Mouse (Mus musculus): Measurements from ENCODE around the gene Srm. TPM values are rescaled to one million over a fixed set of nuclear protein-coding genes. Genes with fewer than 3 reads are reported as not detected.

Gene Srm
- polyA plus RNA-seq, 1 experiment from 2014 or later = 207 TPM

- Histone ChIP-seq H3K9ac (no peak overlapping the region), H3K9me3 (no peaks in the 10 kb centered on the region), H3K4me2 (replicated peaks) (no peak overlapping the region), H3K27ac (no peak overlapping the region), H3K4me1 (replicated peaks) (0 out of 2 replicates have a peak, but pooled peaks cover under 1% of the 10 kb centered on the region), H3K36me3 (peaks cover 4% of the 10 kb centered on the region), H3K4me3 (replicated peaks) (no peak overlapping the region), H3K27me3 (replicated peaks) (no peaks in the 10 kb centered on the region)
- 66% methylated on average over 10 of the region's 10 CpGs for WGBS
- ATAC-seq = no peak
Observed at GRCm38 (mm10) chr4:148603376-148604139, 12.3 kb downstream of the Srm start.

GRCm38 (mm10) chr4:148604141-148604540 lies 12.8 kb downstream of the Srm start:
- Histone ChIP-seq H3K4me3 (replicated peaks) (no peak overlapping the region), H3K9ac (no peak overlapping the region), H3K36me3 (no peaks in the 10 kb centered on the region), H3K4me1 (replicated peaks) (0 out of 2 replicates have a peak, but pooled peaks cover 4% of the 10 kb centered on the region), H3K27ac (no peak overlapping the region), H3K27me3 (replicated peaks) (no peaks in the 10 kb centered on the region), H3K4me2 (replicated peaks) (no peak overlapping the region), H3K9me3 (no peaks in the 10 kb centered on the region)
- 78% methylated on average over 7 of the region's 7 CpGs for WGBS
- ATAC-seq = no peak

GRCm38 (mm10) chr4:148604541-148605165 lies 13.3 kb downstream of the Srm start:
- WGBS = 92% methylated on average over 3 of the region's 3 CpGs
- H3K27me3 ChIP-seq (replicated peaks) = no peaks in the 10 kb centered on the region
- H3K9ac ChIP-seq = no peak overlapping the region
- H3K36me3 ChIP-seq = no peaks in the 10 kb centered on the region
- H3K27ac ChIP-seq = no peak overlapping the region
- no peak overlapping the region for H3K4me3 ChIP-seq (replicated peaks)
- H3K9me3 ChIP-seq = no peaks in the 10 kb centered on the region
- peak; percentile 51 for ATAC-seq
- H3K4me1 ChIP-seq (replicated peaks) = 0 out of 2 replicates have a peak, but pooled peaks cover 4% of the 10 kb centered on the region
- H3K4me2 ChIP-seq (replicated peaks) = no peak overlapping the region

GRCm38 (mm10) chr4:148607758-148608157 lies 16.5 kb downstream of the Srm start:
- ATAC-seq = peak; percentile 54
- H3K9me3 ChIP-seq = no peaks in the 10 kb centered on the region

GRCm38 (mm10) chr4:148609805-148610204 lies 18.5 kb downstream of the Srm start:
- no peak overlapping the region for H3K4me3 ChIP-seq (replicated peaks)
- no peaks in the 10 kb centered on the region for H3K27me3 ChIP-seq (replicated peaks)
- 0 out of 2 replicates have a peak, but pooled peaks cover 4% of the 10 kb centered on the region for H3K4me1 ChIP-seq (replicated peaks)
- H3K27ac ChIP-seq = no peak overlapping the region
- no peak overlapping the region for H3K4me2 ChIP-seq (replicated peaks)
- no peaks in the 10 kb centered on the region for H3K9me3 ChIP-seq
- peaks cover 4% of the 10 kb centered on the region; the same call in 1 of the 2 replicates for H3K36me3 ChIP-seq
- WGBS = 78% methylated on average over 5 of the region's 5 CpGs
- ATAC-seq = no peak
- no peak overlapping the region for H3K9ac ChIP-seq

More at GRCm38 (mm10) chr4:148607758-148608157, 16.5 kb downstream of the Srm start:
- Histone ChIP-seq H3K27me3 (replicated peaks) (no peaks in the 10 kb centered on the region), H3K4me1 (replicated peaks) (0 out of 2 replicates have a peak, but pooled peaks cover 4% of the 10 kb centered on the region), H3K27ac (no peak overlapping the region), H3K9ac (no peak overlapping the region), H3K4me2 (replicated peaks) (no peak overlapping the region), H3K36me3 (no peaks in the 10 kb centered on the region), H3K4me3 (replicated peaks) (no peak overlapping the region)
- 29% methylated on average over 5 of the region's 5 CpGs for WGBS

GRCm38 (mm10) chr4:148610631-148611364 lies 19.5 kb downstream of the Srm start:
- peaks cover 8% of the 10 kb centered on the region; the same call in 1 of the 2 replicates for H3K36me3 ChIP-seq
- H3K9ac ChIP-seq = no peak overlapping the region
- H3K4me1 ChIP-seq (replicated peaks) = 0 out of 2 replicates have a peak, but pooled peaks cover 4% of the 10 kb centered on the region
- H3K4me2 ChIP-seq (replicated peaks) = no peak overlapping the region
- no peak overlapping the region for H3K4me3 ChIP-seq (replicated peaks)
- no peaks in the 10 kb centered on the region for H3K9me3 ChIP-seq
- WGBS = 75% methylated on average over 5 of the region's 5 CpGs
- no peak overlapping the region for H3K27ac ChIP-seq
- H3K27me3 ChIP-seq (replicated peaks) = no peaks in the 10 kb centered on the region
- no peak for ATAC-seq

- H3K4me3 ChIP-seq (replicated peaks) = no peak overlapping the region
- peaks cover 11% of the 10 kb centered on the region; the same call in 1 of the 2 replicates for H3K36me3 ChIP-seq
- ATAC-seq = no peak
- H3K4me1 ChIP-seq (replicated peaks) = 0 out of 2 replicates have a peak, but pooled peaks cover 4% of the 10 kb centered on the region
- no peak overlapping the region for H3K9ac ChIP-seq
- 51% methylated on average over 4 of the region's 4 CpGs for WGBS
- H3K9me3 ChIP-seq = no peaks in the 10 kb centered on the region
- no peak overlapping the region for H3K4me2 ChIP-seq (replicated peaks)
- no peaks in the 10 kb centered on the region for H3K27me3 ChIP-seq (replicated peaks)
- no peak overlapping the region for H3K27ac ChIP-seq
Observed at GRCm38 (mm10) chr4:148612557-148612956, 21.3 kb downstream of the Srm start.

- no peak overlapping the region for H3K9ac ChIP-seq
- H3K36me3 ChIP-seq = peaks cover 17% of the 10 kb centered on the region; the same call in 1 of the 2 replicates
- 80% methylated on average over 9 of the region's 9 CpGs for WGBS
- no peak overlapping the region for H3K4me3 ChIP-seq (replicated peaks)
- no peaks in the 10 kb centered on the region for H3K9me3 ChIP-seq
- H3K4me1 ChIP-seq (replicated peaks) = 0 out of 2 replicates have a peak, but pooled peaks cover 2% of the 10 kb centered on the region
- no peak for ATAC-seq
- no peak overlapping the region for H3K27ac ChIP-seq
- no peaks in the 10 kb centered on the region for H3K27me3 ChIP-seq (replicated peaks)
- no peak overlapping the region for H3K4me2 ChIP-seq (replicated peaks)
Observed at GRCm38 (mm10) chr4:148613738-148614137, 22.4 kb downstream of the Srm start.

- Histone ChIP-seq H3K4me3 (replicated peaks) (no peak overlapping the region), H3K27me3 (replicated peaks) (no peaks in the 10 kb centered on the region), H3K9ac (no peak overlapping the region), H3K27ac (no peak overlapping the region), H3K4me1 (replicated peaks) (peaks cover 6% of the 10 kb centered on the region), H3K9me3 (no peaks in the 10 kb centered on the region), H3K4me2 (replicated peaks) (no peak overlapping the region), H3K36me3 (peaks cover 48% of the 10 kb centered on the region)
- ATAC-seq = no peak
- 68% methylated on average over 1 of the region's 1 CpGs for WGBS
Observed at GRCm38 (mm10) chr4:148619805-148620204, 28.5 kb downstream of the Srm start.

GRCm38 (mm10) chr4:148620718-148621117 lies 29.4 kb downstream of the Srm start:
- H3K36me3 ChIP-seq = peaks cover 47% of the 10 kb centered on the region
- no peaks in the 10 kb centered on the region for H3K27me3 ChIP-seq (replicated peaks)
- no peaks in the 10 kb centered on the region for H3K9me3 ChIP-seq
- 82% methylated on average over 1 of the region's 1 CpGs for WGBS
- no peak overlapping the region for H3K9ac ChIP-seq
- H3K4me2 ChIP-seq (replicated peaks) = no peak overlapping the region
- no peak overlapping the region for H3K27ac ChIP-seq
- H3K4me3 ChIP-seq (replicated peaks) = no peak overlapping the region
- no peak for ATAC-seq
- H3K4me1 ChIP-seq (replicated peaks) = peaks cover 8% of the 10 kb centered on the region

- peaks cover 45% of the 10 kb centered on the region for H3K36me3 ChIP-seq
- H3K4me1 ChIP-seq (replicated peaks) = peaks cover 8% of the 10 kb centered on the region
- H3K27me3 ChIP-seq (replicated peaks) = no peaks in the 10 kb centered on the region
- no peak overlapping the region for H3K9ac ChIP-seq
- no peak overlapping the region for H3K4me2 ChIP-seq (replicated peaks)
- ATAC-seq = no peak
- no peak overlapping the region for H3K4me3 ChIP-seq (replicated peaks)
- H3K9me3 ChIP-seq = no peaks in the 10 kb centered on the region
- no peak overlapping the region for H3K27ac ChIP-seq
- 82% methylated on average over 4 of the region's 4 CpGs for WGBS
Observed at GRCm38 (mm10) chr4:148622485-148622884, 31.2 kb downstream of the Srm start.

- H3K9me3 ChIP-seq = no peaks in the 10 kb centered on the region
- H3K27ac ChIP-seq = no peak overlapping the region
- H3K36me3 ChIP-seq = peaks cover 39% of the 10 kb centered on the region
- ATAC-seq = no peak
- H3K4me1 ChIP-seq (replicated peaks) = peaks cover 8% of the 10 kb centered on the region
- 82% methylated on average over 4 of the region's 4 CpGs for WGBS
- H3K27me3 ChIP-seq (replicated peaks) = no peaks in the 10 kb centered on the region
- H3K4me2 ChIP-seq (replicated peaks) = peak overlapping the region; percentile 5; the same call in 1 of the 2 replicates
- no peak overlapping the region for H3K9ac ChIP-seq
- H3K4me3 ChIP-seq (replicated peaks) = no peak overlapping the region
Observed at GRCm38 (mm10) chr4:148623609-148624008, 32.3 kb downstream of the Srm start.

Measured in intestine, embryonic 15.5 days (tissue).